Mouse (Mus musculus) ovary, postnatal 10 days (tissue): ENCODE measurements around the gene Abca13.
"Not testable (repeated sequence)": the region's sequence is repeated elsewhere in the genome, so short reads cannot be mapped to it uniquely, and the experiment has no call there.

ENCODE experiments used
- DNase-seq: peaks from one replicate; pipeline ENCODE4 v3.0.0; 2022; ENCODE audit warnings: low spot score

Gene Abca13

GRCm38 (mm10) chr11:9291168-9291567, 99.4 kb downstream of the Abca13 start:
- no peak for DNase-seq

DNA sequence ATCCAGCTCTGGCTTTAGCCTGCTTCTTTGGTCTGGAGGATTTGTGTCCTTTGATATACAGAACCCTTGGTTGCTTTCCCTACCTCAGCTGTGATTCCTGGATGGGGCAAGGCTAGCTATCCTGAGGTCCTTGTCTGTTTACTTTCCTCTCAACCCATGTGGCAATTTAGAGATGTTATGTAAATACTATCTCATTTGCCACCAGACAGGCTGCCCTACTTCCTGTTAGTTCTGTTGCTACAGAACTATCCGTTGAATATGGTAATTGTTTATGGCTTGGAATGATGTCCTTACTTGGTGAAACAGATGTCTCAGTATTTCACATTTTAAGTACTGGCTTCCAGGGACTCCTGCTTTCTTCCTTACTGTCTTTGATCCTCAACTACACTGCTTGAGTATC, 107.9 kb downstream of the Abca13 start:
- DNase-seq: no peak

GRCm38 (mm10) chr11:9305450-9305849, 113.7 kb downstream of the Abca13 start:
- DNase-seq: no peak

DNA sequence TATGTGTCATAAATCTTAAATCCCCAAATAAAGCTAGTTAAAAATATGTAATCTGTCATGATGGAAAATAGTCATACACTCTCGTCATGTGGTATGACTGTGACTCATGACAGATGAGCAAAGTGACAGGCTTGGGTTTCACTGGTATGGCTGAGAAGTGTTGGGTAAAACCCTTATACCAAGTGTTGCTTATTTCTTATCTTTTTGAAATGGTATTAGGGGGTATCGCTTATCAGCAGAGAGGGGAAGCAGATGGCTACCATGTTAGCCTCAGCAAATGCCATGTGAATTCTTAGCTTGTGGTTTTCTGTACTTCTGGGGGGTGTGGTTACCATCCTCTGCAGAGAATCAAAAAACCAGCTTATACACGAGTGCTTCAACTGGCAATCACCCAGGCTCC, 124.8 kb downstream of the Abca13 start:
- DNase-seq: no peak

- peak; percentile 31 for DNase-seq
Measured at GRCm38 (mm10) chr11:9317076-9317929, 125.6 kb downstream of the Abca13 start.

GRCm38 (mm10) chr11:9338151-9338550, 146.4 kb downstream of the Abca13 start:
- no peak for DNase-seq

DNA sequence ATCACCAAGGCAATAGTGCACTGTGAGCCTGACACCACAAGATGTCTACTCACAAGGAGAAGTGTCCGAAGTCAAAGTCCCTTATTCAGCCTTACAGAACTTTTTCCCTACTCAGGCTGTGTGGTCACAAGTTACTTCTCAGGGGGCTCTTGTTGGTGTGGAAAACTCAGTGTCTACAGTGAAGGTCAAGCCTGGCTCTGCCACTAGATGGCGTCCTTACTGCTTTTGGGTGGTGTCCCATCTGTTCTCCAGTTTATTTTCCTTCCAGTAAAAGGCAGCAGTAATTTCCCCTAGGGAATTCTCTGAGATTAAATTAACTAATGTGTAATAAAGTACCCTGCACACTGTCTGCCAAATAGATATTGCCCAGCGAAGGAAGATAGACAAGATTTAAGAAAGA, 156.0 kb downstream of the Abca13 start:
- no peak for DNase-seq

DNA sequence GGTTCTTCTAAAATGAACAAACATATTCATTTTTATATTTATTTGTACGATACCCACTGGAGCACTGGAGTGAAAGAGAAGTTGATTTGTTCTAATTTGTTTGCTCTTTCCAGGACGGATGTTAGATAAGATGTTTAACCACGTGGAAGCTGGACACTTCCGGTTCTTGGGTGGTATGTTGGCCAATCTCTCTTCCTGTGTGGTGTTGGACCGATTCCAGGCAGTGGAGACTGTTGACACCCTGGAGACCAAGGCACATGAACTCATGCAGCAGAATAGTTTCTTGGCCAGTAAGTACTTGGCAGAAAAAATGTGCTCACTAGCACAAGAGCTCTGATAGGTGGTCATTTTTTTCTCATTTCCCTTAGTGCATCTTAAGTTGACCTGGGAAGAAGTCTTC, 181.4 kb downstream of the Abca13 start:
- no peak for DNase-seq

- not testable (repeated sequence) for DNase-seq
Measured at GRCm38 (mm10) chr11:9374426-9374825, 182.7 kb downstream of the Abca13 start.

- DNase-seq: no peak
Measured at GRCm38 (mm10) chr11:9388520-9388919, 196.8 kb downstream of the Abca13 start.

GRCm38 (mm10) chr11:9416946-9417345, 225.2 kb downstream of the Abca13 start:
- no peak for DNase-seq

- no peak for DNase-seq
Measured at GRCm38 (mm10) chr11:9420205-9420604, 228.5 kb downstream of the Abca13 start.

DNA sequence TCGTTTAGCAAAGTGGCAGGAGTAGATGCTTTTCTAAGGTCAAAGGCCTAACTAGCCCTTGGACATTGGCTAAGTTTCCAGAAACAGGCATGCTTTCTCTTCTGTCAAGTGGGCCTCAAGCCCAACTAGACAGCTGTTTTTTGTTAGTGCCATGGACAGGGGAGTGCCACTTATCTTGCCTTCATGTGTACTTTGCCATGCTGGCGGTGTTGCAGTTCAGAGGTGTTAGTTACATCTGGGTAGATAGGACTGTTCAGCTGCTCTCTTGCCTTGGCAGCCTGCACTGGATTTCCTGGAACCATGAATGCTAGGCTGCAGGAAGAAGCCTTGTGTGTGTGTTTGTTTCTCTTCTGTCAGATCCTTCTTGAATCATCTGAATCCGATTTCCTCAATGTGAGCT, 235.7 kb downstream of the Abca13 start:
- DNase-seq: no peak

DNA sequence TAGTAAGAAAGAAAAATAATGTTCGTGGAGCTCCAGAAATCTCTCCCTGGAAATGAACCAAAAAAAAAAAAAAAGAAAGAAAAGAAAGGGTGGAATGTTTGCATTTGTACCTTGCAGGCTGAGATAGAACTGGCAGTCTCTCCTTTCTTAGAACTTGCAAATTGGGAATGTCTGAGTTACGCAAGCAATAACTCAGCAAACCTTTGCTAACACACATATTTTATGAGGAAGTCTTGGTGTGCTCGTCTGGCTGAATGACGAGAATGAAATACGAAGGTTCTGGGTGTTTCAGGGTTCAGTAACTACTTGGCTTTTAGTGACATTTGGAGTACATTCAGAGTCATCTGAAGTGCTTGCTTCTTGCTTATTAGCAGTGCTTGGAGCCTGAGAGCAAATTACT, 241.1 kb downstream of the Abca13 start:
- no peak for DNase-seq

DNA sequence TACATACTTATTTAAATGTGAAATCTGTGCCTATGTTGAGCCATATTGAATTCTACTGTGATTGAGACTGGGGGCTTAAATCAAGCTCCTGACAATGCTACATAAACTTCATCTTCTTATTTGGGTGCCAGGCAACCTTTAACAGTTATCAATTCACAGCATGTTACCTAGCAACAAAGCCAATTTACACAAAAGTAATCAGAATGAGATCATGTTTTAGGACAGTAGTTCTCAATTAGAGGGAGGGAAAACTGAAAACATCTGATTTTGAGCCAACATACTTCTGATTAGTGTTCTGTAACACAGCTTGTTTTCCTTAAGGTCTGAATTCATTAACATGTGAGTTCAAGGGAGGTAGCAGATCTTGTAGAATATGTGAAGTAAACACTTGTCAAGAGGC, 244.9 kb downstream of the Abca13 start:
- no peak for DNase-seq

DNA sequence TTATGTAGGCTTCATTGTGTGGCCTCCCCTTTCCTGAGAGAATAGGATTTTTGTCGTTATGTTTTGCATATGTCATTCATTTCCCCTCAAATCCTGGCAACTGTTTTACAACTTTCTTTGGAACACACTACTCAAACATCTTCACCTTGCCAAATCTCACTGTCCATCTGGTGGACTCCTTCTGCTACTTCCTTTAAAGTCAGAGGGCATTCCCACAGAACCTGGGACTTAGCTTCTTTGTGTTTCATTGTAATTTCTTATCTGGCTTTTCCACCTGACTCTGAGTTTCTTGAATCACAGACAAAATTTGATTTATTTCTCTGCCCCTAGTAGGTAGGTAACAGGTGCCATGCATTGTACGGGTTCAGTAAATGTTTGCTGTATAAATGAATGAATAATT, 248.0 kb downstream of the Abca13 start:
- DNase-seq: no peak

DNA sequence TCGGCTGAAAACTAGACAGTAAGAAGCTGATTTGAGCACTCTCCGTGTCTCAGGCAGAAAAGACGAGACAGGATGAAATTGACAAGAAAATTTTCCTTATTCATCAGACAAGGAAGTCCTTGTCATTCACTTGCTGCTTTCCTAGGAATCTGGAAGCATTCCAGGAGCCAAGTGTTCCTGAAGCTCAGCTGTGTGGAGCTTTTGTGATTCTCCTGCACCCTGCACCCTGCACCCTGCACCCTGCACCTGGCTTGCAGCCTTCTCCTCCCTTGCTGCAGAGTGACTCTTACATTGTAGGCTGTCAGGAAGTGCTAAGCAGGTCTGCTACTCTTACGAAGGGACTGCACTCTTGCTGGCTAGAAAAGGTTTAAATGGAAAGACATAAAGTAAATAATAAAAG, 249.4 kb downstream of the Abca13 start:
- no peak for DNase-seq

DNA sequence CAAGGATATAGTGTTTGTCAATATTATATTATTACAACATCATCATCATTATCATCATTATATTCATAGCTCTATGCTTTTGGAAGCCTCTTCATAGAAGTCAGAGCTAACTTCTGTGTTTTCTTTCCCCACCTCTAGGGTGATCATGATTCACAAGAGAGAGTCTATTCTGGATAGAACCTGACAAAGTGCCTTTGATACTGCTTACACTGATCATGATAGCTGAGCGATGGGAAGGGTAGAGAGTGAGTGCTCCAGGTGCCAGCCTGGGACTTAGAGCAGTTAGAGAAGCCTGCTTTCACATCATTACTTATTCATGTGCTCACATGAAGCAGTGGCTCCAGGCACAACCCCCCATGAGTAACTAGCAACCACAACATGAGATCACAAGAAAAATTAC, 280.7 kb downstream of the Abca13 start:
- DNase-seq: no peak

DNA sequence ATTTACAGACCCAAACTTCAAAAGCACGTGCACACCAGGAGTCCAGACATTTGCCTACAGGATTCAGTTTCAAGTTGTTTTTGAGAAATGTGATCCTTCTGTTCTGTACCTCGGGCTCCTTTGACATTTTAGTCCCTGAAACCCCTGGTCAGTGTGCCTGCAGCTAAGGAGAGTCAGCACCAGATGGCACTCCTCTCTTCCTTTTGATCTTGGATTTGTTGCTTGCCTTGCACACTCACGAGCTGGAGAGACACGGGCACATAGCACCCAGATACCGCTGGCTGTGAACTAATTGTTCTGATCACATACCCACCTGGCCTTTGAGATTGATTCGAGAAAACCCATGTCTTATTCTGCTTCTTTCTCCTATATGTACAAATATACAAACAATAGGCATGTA, 289.8 kb downstream of the Abca13 start:
- no peak for DNase-seq

DNA sequence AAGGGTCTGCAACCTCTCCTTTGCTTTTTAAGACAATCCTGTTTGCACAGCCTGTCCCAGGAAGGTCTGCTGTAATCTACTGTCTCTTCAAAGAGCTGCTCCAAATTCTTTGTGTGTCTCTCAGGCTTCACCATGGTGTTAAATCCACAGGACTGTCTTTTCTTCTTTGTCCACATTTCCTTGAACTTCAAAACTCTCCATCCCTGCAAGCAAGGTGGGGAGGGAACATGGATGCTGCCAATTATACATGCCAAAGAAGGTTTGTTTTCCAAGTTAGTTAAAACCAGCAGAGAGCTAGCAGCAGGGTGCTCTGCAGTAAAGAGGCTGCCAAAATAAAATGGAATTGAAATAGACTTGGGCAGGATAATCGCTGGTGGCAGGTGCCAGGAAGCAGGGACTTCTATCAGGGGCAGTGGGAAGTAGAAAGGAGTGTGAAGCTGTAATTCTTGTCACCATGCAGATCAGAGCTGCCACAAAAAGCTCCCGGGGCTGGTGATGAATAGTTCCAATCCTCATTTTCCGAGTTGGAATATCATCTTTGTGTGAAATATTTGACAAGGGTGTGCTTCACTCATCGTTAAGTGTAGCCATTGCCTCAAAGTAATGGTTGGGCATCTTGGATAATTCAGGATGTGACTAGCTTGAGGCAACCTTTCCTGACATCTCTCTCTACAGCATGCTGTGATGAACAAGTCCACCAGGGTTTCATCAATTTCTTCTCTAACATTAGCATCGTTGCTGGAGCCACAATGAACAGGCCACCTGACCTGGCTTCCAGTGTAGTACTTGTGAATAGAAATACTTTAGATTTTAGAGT, 308.8 kb downstream of the Abca13 start:
- no peak for DNase-seq

GRCm38 (mm10) chr11:9514966-9515365, 323.2 kb downstream of the Abca13 start:
- DNase-seq: not testable (repeated sequence)

- no peak for DNase-seq
Measured at GRCm38 (mm10) chr11:9528556-9528955, 336.8 kb downstream of the Abca13 start.

DNA sequence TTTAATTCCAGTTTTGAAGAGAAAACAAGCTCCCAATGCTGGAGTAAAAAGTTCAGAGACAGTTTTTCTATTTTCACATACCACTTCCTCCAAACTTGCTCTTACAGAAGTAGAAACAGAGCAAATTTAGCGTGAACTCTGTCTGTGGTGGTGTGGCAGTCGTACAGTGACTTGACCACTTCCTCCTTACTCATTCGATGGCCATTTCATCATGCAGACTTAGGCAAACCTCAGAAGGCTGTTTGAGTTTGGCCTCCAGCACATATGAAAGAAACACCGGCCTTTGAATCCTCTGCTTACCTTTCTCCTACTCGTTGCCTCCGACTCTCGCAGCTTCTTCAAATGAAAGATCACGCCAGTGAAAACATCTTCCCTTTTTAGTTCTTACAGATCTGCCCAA, 340.0 kb downstream of the Abca13 start:
- DNase-seq: no peak
